Mouse (Mus musculus): ENCODE data around the gene Nrsn1.

- TF ChIP-seq CTCF (IDR thresholded peaks at IDR 0.05; ENCODE audit: insufficient read depth, low read length): no peak
- no peak for TF ChIP-seq POLR2A (IDR thresholded peaks at IDR 0.05; ENCODE audit: borderline replicate concordance, extremely low read depth, low read depth, low read length)
These were observed 7.6 kb downstream of the Nrsn1 start for GRCm38 (mm10) chr13:25262748-25263147.

Measured in lung, adult 2 months (tissue).